Mouse (Mus musculus): ENCODE results near the gene Sema4b.

Sema4b gene

GRCm38 (mm10) chr7:80186531-80187296 lies at the start of gene Sema4b:
Gene Sema4b, plus strand, starts transcription at chr7:80186841.
- no peak; the same call in 1 of the 2 replicates for TF ChIP-seq GATA4 (IDR thresholded peaks at IDR 0.05; ENCODE audit: insufficient replicate concordance, low read length)

GRCm38 (mm10) chr7:80138375-80138774 lies 48.3 kb upstream of the Sema4b start:
- no peak for TF ChIP-seq GATA4 (IDR thresholded peaks at IDR 0.05; ENCODE audit: insufficient replicate concordance, low read length)

DNA sequence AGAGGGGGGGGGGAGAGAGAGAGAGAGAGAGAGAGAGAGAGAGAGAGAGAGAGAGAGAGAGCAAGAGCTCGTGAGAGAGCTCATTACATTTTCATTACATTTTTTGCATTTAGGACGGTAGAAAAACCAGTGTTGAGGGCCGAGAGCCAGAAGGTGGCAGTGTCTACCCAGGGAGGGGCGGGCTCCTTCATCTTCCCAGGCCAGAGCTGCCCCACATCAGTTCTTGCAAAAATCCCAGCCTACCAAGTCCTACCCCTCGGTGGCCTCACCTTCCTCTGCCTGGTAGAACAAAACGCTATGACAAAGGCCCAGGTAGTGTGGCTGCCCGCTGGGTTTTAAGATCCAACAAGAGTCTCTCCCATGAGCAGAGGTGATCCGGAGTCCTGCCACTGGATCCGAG lies 45.8 kb upstream of the Sema4b start:
- no peak for TF ChIP-seq GATA4 (IDR thresholded peaks at IDR 0.05; ENCODE audit: insufficient replicate concordance, low read length)

GRCm38 (mm10) chr7:80143331-80144273 lies 43.0 kb upstream of the Sema4b start:
- no peak for TF ChIP-seq GATA4 (IDR thresholded peaks at IDR 0.05; ENCODE audit: insufficient replicate concordance, low read length)

- no peak for TF ChIP-seq GATA4 (IDR thresholded peaks at IDR 0.05; ENCODE audit: insufficient replicate concordance, low read length)
Observed at GRCm38 (mm10) chr7:80144695-80145094, 41.9 kb upstream of the Sema4b start.

- peak; percentile 87 for TF ChIP-seq GATA4 (IDR thresholded peaks at IDR 0.05; ENCODE audit: insufficient replicate concordance, low read length)
Observed at GRCm38 (mm10) chr7:80146077-80146476, 40.6 kb upstream of the Sema4b start.

DNA sequence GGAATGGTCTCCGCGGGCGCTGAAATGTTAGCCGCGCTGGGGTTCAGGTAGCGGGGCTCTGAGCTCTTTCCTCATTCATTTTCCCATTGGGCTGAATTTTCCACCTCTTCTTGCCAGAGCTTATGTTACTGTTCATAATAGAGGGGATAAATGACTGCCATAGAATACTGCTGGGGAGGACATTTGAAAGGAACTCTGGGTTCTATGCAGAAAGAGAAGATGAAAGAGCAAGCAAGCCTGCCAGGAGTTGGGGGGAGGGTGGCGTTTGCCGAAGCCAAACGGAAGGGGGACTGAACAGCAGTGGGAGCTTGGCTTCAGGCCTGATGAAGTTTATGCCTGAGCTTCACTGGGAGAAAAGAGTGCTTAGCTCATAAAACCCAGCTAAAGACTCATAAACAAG lies 37.3 kb upstream of the Sema4b start:
- TF ChIP-seq GATA4 (IDR thresholded peaks at IDR 0.05; ENCODE audit: insufficient replicate concordance, low read length) = no peak

- TF ChIP-seq GATA4 (IDR thresholded peaks at IDR 0.05; ENCODE audit: insufficient replicate concordance, low read length) = no peak
Observed at GRCm38 (mm10) chr7:80152152-80152551, 34.5 kb upstream of the Sema4b start.

GRCm38 (mm10) chr7:80152756-80153155 lies 33.9 kb upstream of the Sema4b start:
- no peak for TF ChIP-seq GATA4 (IDR thresholded peaks at IDR 0.05; ENCODE audit: insufficient replicate concordance, low read length)

- TF ChIP-seq GATA4 (IDR thresholded peaks at IDR 0.05; ENCODE audit: insufficient replicate concordance, low read length) = no peak
Observed at GRCm38 (mm10) chr7:80154689-80155088, 32.0 kb upstream of the Sema4b start.

GRCm38 (mm10) chr7:80156711-80157227 lies 29.9 kb upstream of the Sema4b start:
- no peak for TF ChIP-seq GATA4 (IDR thresholded peaks at IDR 0.05; ENCODE audit: insufficient replicate concordance, low read length)

- no peak for TF ChIP-seq GATA4 (IDR thresholded peaks at IDR 0.05; ENCODE audit: insufficient replicate concordance, low read length)
Observed at GRCm38 (mm10) chr7:80158496-80159268, 28.0 kb upstream of the Sema4b start.

GRCm38 (mm10) chr7:80160293-80160944 lies 26.2 kb upstream of the Sema4b start:
- TF ChIP-seq GATA4 (IDR thresholded peaks at IDR 0.05; ENCODE audit: insufficient replicate concordance, low read length) = no peak

GRCm38 (mm10) chr7:80160945-80161306 lies 25.7 kb upstream of the Sema4b start:
- no peak for TF ChIP-seq GATA4 (IDR thresholded peaks at IDR 0.05; ENCODE audit: insufficient replicate concordance, low read length)
